Mouse (Mus musculus) erythroblast, embryonic 14.5 days (primary cell): ENCODE results near the gene Olfr495. TPM values are rescaled to one million over a fixed set of nuclear protein-coding genes. Genes with fewer than 3 reads are reported as not detected.

Experiments used
- H3K27me3 ChIP-seq: 2 replicates; pipeline ENCODE4 v1.6.1; 2012; ENCODE audit warnings: inconsistent platforms; ENCODE audit not compliant: control insufficient read depth
- H3K36me3 ChIP-seq: 2 replicates; pipeline ENCODE4 v1.6.1; 2012; ENCODE audit warnings: mild to moderate bottlenecking, inconsistent platforms; ENCODE audit not compliant: control insufficient read depth
- H3K4me1 ChIP-seq: 2 replicates; pipeline ENCODE4 v1.6.1; 2012; ENCODE audit warnings: inconsistent platforms; ENCODE audit not compliant: control insufficient read depth
- H3K4me3 ChIP-seq: replicated peaks from 2 replicates; pipeline ENCODE3; 2012; ENCODE audit warnings: moderate library complexity, mild to moderate bottlenecking, inconsistent platforms
- H3K9me3 ChIP-seq: 2 replicates; pipeline ENCODE4 v1.6.1; 2012; ENCODE audit warnings: low read length, inconsistent platforms, mixed read lengths; ENCODE audit not compliant: control insufficient read depth
- GATA1 ChIP-seq: IDR thresholded peaks from 2 replicates; pipeline ENCODE4 v1.6.1; 2012; ENCODE audit warnings: low read length, inconsistent platforms, mixed read lengths
- TAL1 ChIP-seq: IDR thresholded peaks from 3 replicates; pipeline ENCODE4 v1.6.1; 2012; ENCODE audit warnings: low read length, inconsistent platforms, mixed read lengths
- polyA plus RNA-seq: library from polyadenylated mRNA; stranded (reverse); fragments of >175 nt; gene quantifications from 2 replicates; pipeline ENCODE4 v1.2.3, GENCODE M21; 2012

Gene Olfr495
- not detected in 2 replicates for polyA plus RNA-seq

- H3K4me1 ChIP-seq = no peaks in the 10 kb centered on the region
- no peaks in the 10 kb centered on the region for H3K36me3 ChIP-seq
- TF ChIP-seq GATA1 (no peak), TAL1 (no peak)
- H3K9me3 ChIP-seq = no peaks in the 10 kb centered on the region
- H3K4me3 ChIP-seq = no peak within 1 kb of the TSS
- H3K27me3 ChIP-seq = no peaks in the 10 kb centered on the region
Observed at GRCm38 (mm10) chr7:108392867-108393266, at the start of gene Olfr495. Gene Olfr495 (plus strand): TSS chr7:108393167.

DNA sequence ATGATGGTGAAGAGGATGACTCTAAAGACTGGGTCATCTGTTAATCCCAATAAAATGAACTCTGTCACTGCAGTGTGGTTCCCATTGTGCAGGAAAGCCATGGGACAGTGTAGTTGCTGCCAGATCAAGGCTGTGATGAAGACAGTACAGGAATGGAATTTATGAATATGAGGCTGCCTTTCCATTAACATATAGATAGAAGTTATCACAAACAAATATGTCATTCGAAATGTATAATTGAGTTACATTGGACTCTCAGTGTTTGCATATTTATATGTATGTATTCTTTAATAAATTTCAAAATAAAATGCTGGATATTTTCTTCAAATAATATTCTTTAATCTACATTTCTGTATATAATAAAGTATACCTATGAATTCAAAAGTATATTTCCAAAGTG lies 46.1 kb upstream of the Olfr495 start, which contains the start of gene Olfr493:
Gene Olfr493, minus strand, starts transcription at position 101 of the 400 bp plus-strand sequence.
- Histone ChIP-seq H3K9me3 (no peaks in the 10 kb centered on the region), H3K27me3 (no peaks in the 10 kb centered on the region), H3K4me3 (no peak within 1 kb of the TSS), H3K36me3 (no peaks in the 10 kb centered on the region), H3K4me1 (no peaks in the 10 kb centered on the region)
- TF ChIP-seq GATA1 (no peak), TAL1 (no peak)

DNA sequence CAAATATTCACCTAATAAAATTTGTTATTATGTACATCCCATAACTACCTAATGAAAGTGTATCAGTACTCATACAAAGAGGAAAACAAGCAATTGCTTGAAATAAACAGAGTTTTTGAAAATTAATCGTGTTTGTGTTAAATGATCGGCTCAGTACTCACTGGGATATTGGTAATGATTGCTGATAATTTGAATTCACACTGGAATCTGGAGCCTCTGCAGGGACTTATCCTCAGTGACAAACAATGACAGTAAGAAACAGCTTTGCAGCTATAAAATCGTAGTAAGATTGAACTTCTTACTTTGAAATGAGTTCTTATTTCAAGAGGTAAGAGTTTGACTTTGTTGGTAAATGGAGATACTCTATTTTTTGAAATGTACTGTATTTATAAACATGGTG lies 27.9 kb upstream of the Olfr495 start, which contains the start of gene Olfr494:
Gene Olfr494, plus strand, starts transcription at position 301 of the 400 bp plus-strand sequence.
- no peak within 1 kb of the TSS for H3K4me3 ChIP-seq
- no peaks in the 10 kb centered on the region for H3K4me1 ChIP-seq
- no peaks in the 10 kb centered on the region for H3K27me3 ChIP-seq
- TF ChIP-seq GATA1 = no peak
- no peaks in the 10 kb centered on the region for H3K36me3 ChIP-seq
- peaks cover 3% of the 10 kb centered on the region; the same call in 1 of the 2 replicates for H3K9me3 ChIP-seq

DNA sequence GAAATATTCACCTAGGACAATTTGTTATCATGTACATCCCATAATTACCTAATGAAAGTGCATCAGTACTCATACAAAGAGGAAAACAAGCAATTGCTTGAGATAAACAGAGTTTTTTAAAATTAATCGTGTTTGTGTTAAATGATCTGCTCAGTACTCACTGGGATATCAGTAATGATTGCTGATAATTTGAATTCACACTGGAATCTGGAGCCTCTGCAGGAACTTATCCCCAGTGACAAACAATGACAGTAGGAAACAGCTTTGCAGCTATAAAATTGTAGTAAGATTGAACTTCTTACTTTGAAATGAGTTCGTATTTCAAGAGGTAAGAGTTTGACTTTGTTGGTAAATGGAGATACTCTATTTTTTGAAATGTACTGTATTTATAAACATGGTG lies 27.2 kb downstream of the Olfr495 start, which contains the start of gene Olfr497:
Gene Olfr497, plus strand, starts transcription at position 301 of the 400 bp plus-strand sequence.
- Histone ChIP-seq H3K36me3 (no peaks in the 10 kb centered on the region), H3K9me3 (no peaks in the 10 kb centered on the region), H3K4me1 (no peaks in the 10 kb centered on the region), H3K4me3 (no peak within 1 kb of the TSS), H3K27me3 (no peaks in the 10 kb centered on the region)
- TF ChIP-seq GATA1 = no peak

Other genes with a start within 250 kb of the Olfr495 start
- not detected in 2 replicates for gene Olfr485, start 233.3 kb upstream of the Olfr495 start, polyA plus RNA-seq
- not detected in 2 replicates for gene Olfr486, start 220.4 kb upstream of the Olfr495 start, polyA plus RNA-seq
- not detected in 2 replicates for gene Olfr487, start 178.5 kb upstream of the Olfr495 start, polyA plus RNA-seq
- gene Olfr488, start 134.8 kb upstream of the Olfr495 start, polyA plus RNA-seq = not detected in 2 replicates
- not detected in 2 replicates for gene Olfr490, start 104.2 kb upstream of the Olfr495 start, polyA plus RNA-seq
- not detected in 2 replicates for gene Olfr491, start 79.7 kb upstream of the Olfr495 start, polyA plus RNA-seq
- gene Olfr492, start 69.5 kb upstream of the Olfr495 start, polyA plus RNA-seq = not detected in 2 replicates
- 0.07 TPM in 1 of 2 replicates, not detected in the other for gene Olfr493, start 46.2 kb upstream of the Olfr495 start, polyA plus RNA-seq
- not detected in 2 replicates for gene Olfr494, start 27.8 kb upstream of the Olfr495 start, polyA plus RNA-seq
- not detected in 2 replicates for gene Olfr497, start 27.3 kb downstream of the Olfr495 start, polyA plus RNA-seq
- not detected in 2 replicates for gene Olfr498, start 72.2 kb downstream of the Olfr495 start, polyA plus RNA-seq
- not detected in 2 replicates for gene Olfr502, start 131.9 kb downstream of the Olfr495 start, polyA plus RNA-seq
- not detected in 2 replicates for gene Olfr503, start 151.4 kb downstream of the Olfr495 start, polyA plus RNA-seq
- not detected in 2 replicates for gene Olfr504, start 172.6 kb downstream of the Olfr495 start, polyA plus RNA-seq
- gene Olfr506, start 217.6 kb downstream of the Olfr495 start, polyA plus RNA-seq = not detected in 2 replicates
- not detected in 2 replicates for gene Olfr507, start 228.6 kb downstream of the Olfr495 start, polyA plus RNA-seq
- not detected in 2 replicates for gene Olfr508, start 236.8 kb downstream of the Olfr495 start, polyA plus RNA-seq